Mouse (Mus musculus): Measurements from ENCODE around the gene Pfkl. TPM values are rescaled to one million over a fixed set of nuclear protein-coding genes. Genes with fewer than 3 reads are reported as not detected.
"Not testable (repeated sequence)": the region's sequence is repeated elsewhere in the genome, so short reads cannot be mapped to it uniquely, and the experiment has no call there.

The Pfkl gene
- polyA plus RNA-seq, 1 experiment = 122 TPM

- Histone ChIP-seq H3ac (ENCODE audit: control insufficient read depth, insufficient read length) (no peak overlapping the region), H3K36me3 (ENCODE audit: control insufficient read depth, insufficient read depth) (no peaks in the 10 kb centered on the region), H3K27me3 (ENCODE audit: control insufficient read depth, insufficient read depth, insufficient read length) (peaks cover 14% of the 10 kb centered on the region), H3K4me2 (ENCODE audit: low read depth) (no peak overlapping the region), H3K4me3 (no peak overlapping the region), H3K79me2 (ENCODE audit: control insufficient read depth, insufficient read depth) (no peaks in the 10 kb centered on the region)
- TF ChIP-seq POLR2A (IDR thresholded peaks at IDR 0.05; ENCODE audit: insufficient read length, low read depth) (no peak), MYOD1 (IDR thresholded peaks at IDR 0.05; ENCODE audit: control insufficient read depth in 1 of 3, insufficient read length in 2 of 3, low read depth in 2 of 3) (no peak), E2F4 (IDR thresholded peaks at IDR 0.05; ENCODE audit: insufficient read depth) (no peak), POLR2AphosphoS2 (IDR thresholded peaks at IDR 0.05; ENCODE audit: insufficient read length, low read depth) (no peak), CEBPB (IDR thresholded peaks at IDR 0.05; ENCODE audit: insufficient read depth, poor library complexity, severe bottlenecking) (no peak), SRF (IDR thresholded peaks at IDR 0.05; ENCODE audit: control insufficient read depth, insufficient read length, low read depth) (no peak), MAX (IDR thresholded peaks at IDR 0.05; ENCODE audit: low read depth) (no peak), USF1 (IDR thresholded peaks at IDR 0.05; ENCODE audit: low read depth) (no peak)
Observed at GRCm38 (mm10) chr10:78016366-78016765, 6.5 kb upstream of the Pfkl start.

DNA sequence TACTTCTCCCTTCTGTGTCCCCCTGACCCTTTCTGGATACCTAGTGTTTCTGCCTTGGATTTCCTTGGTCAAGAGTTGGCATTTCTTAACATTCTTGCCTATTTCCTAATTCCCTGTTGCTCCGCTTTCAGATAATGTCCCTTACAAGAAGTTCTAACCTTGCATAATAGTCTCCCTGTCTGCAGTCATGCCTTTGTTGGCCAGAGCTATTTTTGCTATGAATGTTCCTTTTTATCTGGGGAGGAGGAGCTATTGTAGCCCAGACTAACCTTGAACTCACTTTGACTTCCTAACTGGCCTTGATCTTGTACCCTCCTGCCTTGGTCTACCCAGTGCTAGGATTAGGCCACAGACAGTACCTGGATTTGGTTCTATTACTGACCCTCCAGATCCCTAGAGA is 5.6 kb upstream of the Pfkl start:
- Histone ChIP-seq H3ac (ENCODE audit: control insufficient read depth, insufficient read length) (no peak overlapping the region), H3K4me2 (ENCODE audit: low read depth) (no peak overlapping the region), H3K79me2 (ENCODE audit: control insufficient read depth, insufficient read depth) (no peaks in the 10 kb centered on the region), H3K36me3 (ENCODE audit: control insufficient read depth, insufficient read depth) (no peaks in the 10 kb centered on the region), H3K27me3 (ENCODE audit: control insufficient read depth, insufficient read depth, insufficient read length) (peaks cover 14% of the 10 kb centered on the region), H3K4me3 (no peak overlapping the region)
- TF ChIP-seq TCF12 (IDR thresholded peaks at IDR 0.05; ENCODE audit: insufficient read depth, poor library complexity, severe bottlenecking) (no peak), USF1 (IDR thresholded peaks at IDR 0.05; ENCODE audit: low read depth) (no peak), MAX (IDR thresholded peaks at IDR 0.05; ENCODE audit: low read depth) (no peak), MYOD1 (IDR thresholded peaks at IDR 0.05; ENCODE audit: control insufficient read depth in 1 of 3, insufficient read length in 2 of 3, low read depth in 2 of 3) (no peak), TCF3 (IDR thresholded peaks at IDR 0.05; ENCODE audit: insufficient read length, low read depth) (no peak), CEBPB (IDR thresholded peaks at IDR 0.05; ENCODE audit: insufficient read depth, poor library complexity, severe bottlenecking) (no peak), MYOG (IDR thresholded peaks at IDR 0.05; ENCODE audit: control insufficient read depth in 1 of 3, insufficient read depth in 1 of 3, insufficient read length in 2 of 3, low read depth in 2 of 3) (no peak)

GRCm38 (mm10) chr10:78012661-78013495 is 3.0 kb upstream of the Pfkl start:
- no peaks in the 10 kb centered on the region for H3K36me3 ChIP-seq (ENCODE audit: control insufficient read depth, insufficient read depth)
- no peak for TF ChIP-seq TCF3 (IDR thresholded peaks at IDR 0.05; ENCODE audit: insufficient read length, low read depth)
- H3K27me3 ChIP-seq (ENCODE audit: control insufficient read depth, insufficient read depth, insufficient read length) = peaks cover 13% of the 10 kb centered on the region

GRCm38 (mm10) chr10:78011116-78011515 is 1.2 kb upstream of the Pfkl start:
- H3K36me3 ChIP-seq (ENCODE audit: control insufficient read depth, insufficient read depth); H3ac ChIP-seq (ENCODE audit: control insufficient read depth, insufficient read length); H3K4me2 ChIP-seq (ENCODE audit: low read depth); H3K27me3 ChIP-seq (ENCODE audit: control insufficient read depth, insufficient read depth, insufficient read length): not testable (repeated sequence)
- peak overlapping the region; percentile 92 for H3K4me3 ChIP-seq
- peaks cover 28% of the 10 kb centered on the region for H3K79me2 ChIP-seq (ENCODE audit: control insufficient read depth, insufficient read depth)

More at GRCm38 (mm10) chr10:78012661-78013495, 3.0 kb upstream of the Pfkl start:
- no peak overlapping the region for H3ac ChIP-seq (ENCODE audit: control insufficient read depth, insufficient read length)
- H3K79me2 ChIP-seq (ENCODE audit: control insufficient read depth, insufficient read depth) = peaks cover 13% of the 10 kb centered on the region
- no peak overlapping the region for H3K4me2 ChIP-seq (ENCODE audit: low read depth)
- H3K4me3 ChIP-seq = no peak overlapping the region

DNA sequence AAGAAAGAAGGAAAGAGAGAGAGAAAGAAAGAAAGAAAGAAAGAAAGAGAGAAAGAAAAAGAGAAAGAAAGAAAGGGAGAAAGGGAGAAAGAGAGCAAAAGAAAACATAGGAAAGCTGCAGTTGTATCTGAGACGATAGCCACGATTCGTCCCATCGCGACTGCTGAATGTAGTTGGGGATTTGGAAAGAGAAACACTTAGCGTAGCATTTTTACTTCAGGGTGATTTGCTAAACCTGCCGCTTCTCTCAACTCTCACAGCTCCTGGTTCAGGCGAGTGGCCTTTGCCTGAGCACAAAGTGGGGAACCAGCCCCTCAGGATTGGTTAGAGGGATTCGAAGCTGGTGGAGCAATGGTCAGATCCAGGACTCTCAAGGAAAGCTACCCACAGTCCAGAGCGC is 452 bp upstream of the Pfkl start:
- TF ChIP-seq USF1 (IDR thresholded peaks at IDR 0.05; ENCODE audit: low read depth) (no peak), POLR2AphosphoS2 (IDR thresholded peaks at IDR 0.05; ENCODE audit: insufficient read length, low read depth) (no peak), TCF3 (IDR thresholded peaks at IDR 0.05; ENCODE audit: insufficient read length, low read depth) (no peak), MYOD1 (IDR thresholded peaks at IDR 0.05; ENCODE audit: control insufficient read depth in 1 of 3, insufficient read length in 2 of 3, low read depth in 2 of 3) (no peak), MYOG (IDR thresholded peaks at IDR 0.05; ENCODE audit: control insufficient read depth in 1 of 3, insufficient read depth in 1 of 3, insufficient read length in 2 of 3, low read depth in 2 of 3) (no peak), TCF12 (IDR thresholded peaks at IDR 0.05; ENCODE audit: insufficient read depth, poor library complexity, severe bottlenecking) (no peak), REST (IDR thresholded peaks at IDR 0.05; ENCODE audit: insufficient read depth, insufficient read length) (no peak), E2F4 (IDR thresholded peaks at IDR 0.05; ENCODE audit: insufficient read depth) (no peak), POLR2A (IDR thresholded peaks at IDR 0.05; ENCODE audit: insufficient read length, low read depth) (no peak), CEBPB (IDR thresholded peaks at IDR 0.05; ENCODE audit: insufficient read depth, poor library complexity, severe bottlenecking) (no peak), MAX (IDR thresholded peaks at IDR 0.05; ENCODE audit: low read depth) (no peak), SRF (IDR thresholded peaks at IDR 0.05; ENCODE audit: control insufficient read depth, insufficient read length, low read depth) (no peak)
- H3K79me2 ChIP-seq (ENCODE audit: control insufficient read depth, insufficient read depth) = peaks cover 29% of the 10 kb centered on the region
- H3K4me2 ChIP-seq (ENCODE audit: low read depth) = peak overlapping the region; percentile 86
- H3K36me3 ChIP-seq (ENCODE audit: control insufficient read depth, insufficient read depth) = no peaks in the 10 kb centered on the region
- H3K27me3 ChIP-seq (ENCODE audit: control insufficient read depth, insufficient read depth, insufficient read length) = no peaks in the 10 kb centered on the region
- H3K4me3 ChIP-seq = peak overlapping the region; percentile 92
- H3ac ChIP-seq (ENCODE audit: control insufficient read depth, insufficient read length) = no peak overlapping the region
